Mouse (Mus musculus): ENCODE data around the gene Srsf4. TPM values are rescaled to one million over a fixed set of nuclear protein-coding genes. Genes with fewer than 3 reads are reported as not detected.

The Srsf4 gene
- 28.8 and 31.9 TPM in 2 replicates for polyA plus RNA-seq (2012; rRNA removed)

GRCm38 (mm10) chr4:131873293-131874168, at the start of gene Srsf4:
Srsf4 (plus strand) TSS chr4:131873617.
- no peaks in the 10 kb centered on the region for H3K27me3 ChIP-seq (ENCODE audit: control insufficient read depth, insufficient read depth, low read length)
- H3K4me1 ChIP-seq (ENCODE audit: control insufficient read depth, insufficient read depth, insufficient read length): peaks cover 8% of the 10 kb centered on the region; the same call in 1 of the 2 replicates
- peak; percentile 90 to 91 for DNase-seq (ENCODE audit: low read depth in 1 of 2, low spot score in 2 of 2)
- peak within 1 kb of the TSS; percentile 98 for H3K27ac ChIP-seq (ENCODE audit: insufficient read depth, low read length)
- peak within 1 kb of the TSS; percentile 91 for H3K4me3 ChIP-seq (ENCODE audit: extremely low read depth, insufficient read depth, insufficient read length)
- TF ChIP-seq POLR2A (IDR thresholded peaks at IDR 0.05; ENCODE audit: low read depth, low read length) (peak; percentile 87), CTCF (IDR thresholded peaks at IDR 0.05; ENCODE audit: extremely low read depth, insufficient read depth, insufficient read length, insufficient replicate concordance) (no peak)
- WGBS: 1% methylated on average over 102 of the region's 116 CpGs
- H3K36me3 ChIP-seq (ENCODE audit: control insufficient read depth, insufficient read depth, low read length): no peaks in the 10 kb centered on the region

- 68% methylated on average over 3 of the region's 3 CpGs for WGBS
- no peak overlapping the region for H3K4me3 ChIP-seq (ENCODE audit: extremely low read depth, insufficient read depth, insufficient read length)
- no peaks in the 10 kb centered on the region for H3K4me1 ChIP-seq (ENCODE audit: control insufficient read depth, insufficient read depth, insufficient read length)
- no peaks in the 10 kb centered on the region for H3K27me3 ChIP-seq (ENCODE audit: control insufficient read depth, insufficient read depth, low read length)
- no peaks in the 10 kb centered on the region for H3K36me3 ChIP-seq (ENCODE audit: control insufficient read depth, insufficient read depth, low read length)
- no peak for TF ChIP-seq POLR2A (IDR thresholded peaks at IDR 0.05; ENCODE audit: low read depth, low read length)
- TF ChIP-seq CTCF (IDR thresholded peaks at IDR 0.05; ENCODE audit: extremely low read depth, insufficient read depth, insufficient read length, insufficient replicate concordance): no peak
- no peak for DNase-seq (ENCODE audit: low read depth in 1 of 2, low spot score in 2 of 2)
- H3K27ac ChIP-seq (ENCODE audit: insufficient read depth, low read length): no peak overlapping the region
Observed at GRCm38 (mm10) chr4:131824939-131825338, 48.5 kb upstream of the Srsf4 start.

DNA sequence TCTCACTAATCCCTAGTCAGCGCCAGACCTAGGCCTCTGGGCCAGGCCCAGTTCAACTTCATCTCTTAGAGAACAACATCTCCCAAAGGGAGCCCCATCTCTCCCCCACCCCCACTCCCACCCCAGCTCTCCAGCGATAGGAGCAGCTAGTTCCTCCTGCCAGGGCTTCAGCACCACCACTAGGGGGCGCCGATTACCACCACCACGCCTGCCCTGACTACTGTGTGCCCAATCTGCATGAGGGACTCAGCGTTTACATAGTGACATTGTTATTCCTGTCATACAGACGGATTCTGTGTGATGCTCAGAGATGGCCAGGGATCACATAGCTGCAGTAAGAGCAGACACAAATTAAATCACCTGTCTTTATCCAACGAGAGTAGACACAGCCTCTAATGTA, 47.6 kb upstream of the Srsf4 start:
- WGBS: 23% methylated on average over 8 of the region's 8 CpGs
- no peaks in the 10 kb centered on the region for H3K36me3 ChIP-seq (ENCODE audit: control insufficient read depth, insufficient read depth, low read length)
- no peaks in the 10 kb centered on the region for H3K4me1 ChIP-seq (ENCODE audit: control insufficient read depth, insufficient read depth, insufficient read length)
- TF ChIP-seq POLR2A (IDR thresholded peaks at IDR 0.05; ENCODE audit: low read depth, low read length) (no peak), CTCF (IDR thresholded peaks at IDR 0.05; ENCODE audit: extremely low read depth, insufficient read depth, insufficient read length, insufficient replicate concordance) (peak; percentile 77)
- H3K4me3 ChIP-seq (ENCODE audit: extremely low read depth, insufficient read depth, insufficient read length): no peak overlapping the region
- peak in 1 of 2 experiments; percentile 48 for DNase-seq (ENCODE audit: low read depth in 1 of 2, low spot score in 2 of 2)
- H3K27me3 ChIP-seq (ENCODE audit: control insufficient read depth, insufficient read depth, low read length): no peaks in the 10 kb centered on the region
- no peak overlapping the region for H3K27ac ChIP-seq (ENCODE audit: insufficient read depth, low read length)

GRCm38 (mm10) chr4:131826905-131827304, 46.5 kb upstream of the Srsf4 start:
- H3K4me1 ChIP-seq (ENCODE audit: control insufficient read depth, insufficient read depth, insufficient read length): no peaks in the 10 kb centered on the region
- H3K27ac ChIP-seq (ENCODE audit: insufficient read depth, low read length): no peak overlapping the region
- 64% methylated on average over 6 of the region's 6 CpGs for WGBS
- no peak for TF ChIP-seq POLR2A (IDR thresholded peaks at IDR 0.05; ENCODE audit: low read depth, low read length)
- TF ChIP-seq CTCF (IDR thresholded peaks at IDR 0.05; ENCODE audit: extremely low read depth, insufficient read depth, insufficient read length, insufficient replicate concordance): no peak
- no peak for DNase-seq (ENCODE audit: low read depth in 1 of 2, low spot score in 2 of 2)
- H3K36me3 ChIP-seq (ENCODE audit: control insufficient read depth, insufficient read depth, low read length): no peaks in the 10 kb centered on the region
- no peak overlapping the region for H3K4me3 ChIP-seq (ENCODE audit: extremely low read depth, insufficient read depth, insufficient read length)
- no peaks in the 10 kb centered on the region for H3K27me3 ChIP-seq (ENCODE audit: control insufficient read depth, insufficient read depth, low read length)

DNA sequence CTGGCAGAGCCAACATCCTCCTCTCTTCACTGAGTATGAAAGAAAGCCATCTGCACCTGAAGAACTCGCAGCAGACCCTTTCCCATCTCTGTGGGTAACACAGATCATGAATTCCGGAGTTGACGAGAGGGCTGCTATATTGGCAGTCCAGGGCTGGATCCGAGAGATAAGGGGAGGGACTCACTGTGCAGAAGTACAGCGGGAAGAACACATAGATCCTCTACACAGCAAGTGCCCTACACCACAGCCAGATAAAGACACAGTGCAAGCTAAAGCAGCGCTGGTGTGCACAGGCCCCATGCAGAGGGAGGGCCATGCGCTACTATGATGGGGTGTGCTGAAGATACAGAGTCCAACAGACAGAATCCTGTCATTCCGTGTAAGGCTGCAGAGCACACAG, 44.3 kb upstream of the Srsf4 start:
- Histone ChIP-seq H3K4me1 (ENCODE audit: control insufficient read depth, insufficient read depth, insufficient read length) (no peaks in the 10 kb centered on the region), H3K36me3 (ENCODE audit: control insufficient read depth, insufficient read depth, low read length) (no peaks in the 10 kb centered on the region), H3K4me3 (ENCODE audit: extremely low read depth, insufficient read depth, insufficient read length) (no peak overlapping the region), H3K27me3 (ENCODE audit: control insufficient read depth, insufficient read depth, low read length) (no peaks in the 10 kb centered on the region), H3K27ac (ENCODE audit: insufficient read depth, low read length) (no peak overlapping the region)
- WGBS: 86% methylated on average over 8 of the region's 8 CpGs
- TF ChIP-seq CTCF (IDR thresholded peaks at IDR 0.05; ENCODE audit: extremely low read depth, insufficient read depth, insufficient read length, insufficient replicate concordance): no peak
- no peak for TF ChIP-seq POLR2A (IDR thresholded peaks at IDR 0.05; ENCODE audit: low read depth, low read length)
- no peak for DNase-seq (ENCODE audit: low read depth in 1 of 2, low spot score in 2 of 2)

DNA sequence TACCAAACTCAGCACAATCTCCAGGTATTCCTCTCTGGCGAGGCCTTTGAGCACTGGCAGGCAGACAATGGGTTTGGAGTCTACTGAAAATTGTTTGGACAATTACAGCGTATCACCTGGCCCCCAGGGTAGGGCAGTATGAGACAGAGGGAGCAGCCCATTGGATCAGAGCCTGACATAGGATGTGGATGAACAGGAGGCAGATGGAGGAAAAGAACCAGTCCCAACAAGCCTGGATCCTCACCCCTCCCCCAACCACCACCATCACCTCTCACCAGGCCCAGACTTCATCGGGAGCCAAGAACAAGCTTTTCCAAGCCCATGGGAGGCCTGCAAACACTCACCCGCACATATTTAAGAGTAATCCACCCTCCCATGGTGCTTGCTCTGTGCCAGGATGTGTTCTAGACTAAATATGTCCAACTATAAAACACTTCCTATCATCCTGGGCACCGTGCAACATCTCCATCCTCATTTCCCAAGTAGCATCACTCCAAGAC, 41.8 kb upstream of the Srsf4 start:
- no peak for DNase-seq (ENCODE audit: low read depth in 1 of 2, low spot score in 2 of 2)
- Histone ChIP-seq H3K27ac (ENCODE audit: insufficient read depth, low read length) (no peak overlapping the region), H3K27me3 (ENCODE audit: control insufficient read depth, insufficient read depth, low read length) (peaks cover 3% of the 10 kb centered on the region; the same call in 1 of the 2 replicates), H3K4me1 (ENCODE audit: control insufficient read depth, insufficient read depth, insufficient read length) (peaks cover 5% of the 10 kb centered on the region; the same call in 1 of the 2 replicates), H3K4me3 (ENCODE audit: extremely low read depth, insufficient read depth, insufficient read length) (no peak overlapping the region), H3K36me3 (ENCODE audit: control insufficient read depth, insufficient read depth, low read length) (no peaks in the 10 kb centered on the region)
- 81% methylated on average over 5 of the region's 5 CpGs for WGBS
- TF ChIP-seq CTCF (IDR thresholded peaks at IDR 0.05; ENCODE audit: extremely low read depth, insufficient read depth, insufficient read length, insufficient replicate concordance) (no peak), POLR2A (IDR thresholded peaks at IDR 0.05; ENCODE audit: low read depth, low read length) (no peak)
